Mouse (Mus musculus) cerebellum, postnatal 36 days (tissue): ENCODE measurements around the gene Asic2.

Source experiments
- DNase-seq, 2 experiments: peaks; one replicate each; pipeline ENCODE4 v3.0.0; 2021 to 2022; ENCODE audit warnings: mixed read lengths in 2 of 2

Gene Asic2

GRCm38 (mm10) chr11:81948021-81948420, 20.2 kb downstream of the Asic2 start:
- DNase-seq: no peak

DNA sequence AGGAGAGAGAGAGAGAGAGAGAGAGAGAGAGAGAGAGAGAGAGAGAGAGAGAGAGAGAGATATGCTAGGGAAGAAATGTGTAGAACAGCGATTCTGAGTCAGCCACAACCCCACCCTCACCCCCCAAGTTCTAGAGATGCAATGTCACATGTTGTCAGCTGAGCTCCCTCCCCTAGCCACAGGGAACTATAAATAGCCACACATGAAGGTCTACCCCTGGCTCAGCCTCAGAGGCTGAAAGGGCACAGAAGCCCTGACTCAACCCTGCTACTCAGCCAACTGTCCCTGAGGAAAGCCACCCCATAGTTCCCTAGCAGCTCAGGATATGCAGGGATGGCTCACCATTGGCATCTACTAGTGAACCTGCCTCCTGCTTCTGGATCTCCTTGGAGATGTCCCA, 26.1 kb downstream of the Asic2 start:
- no peak for DNase-seq

- peak; percentile 3 to 4 for DNase-seq
Measured at GRCm38 (mm10) chr11:81940988-81941387, 27.3 kb downstream of the Asic2 start.

DNA sequence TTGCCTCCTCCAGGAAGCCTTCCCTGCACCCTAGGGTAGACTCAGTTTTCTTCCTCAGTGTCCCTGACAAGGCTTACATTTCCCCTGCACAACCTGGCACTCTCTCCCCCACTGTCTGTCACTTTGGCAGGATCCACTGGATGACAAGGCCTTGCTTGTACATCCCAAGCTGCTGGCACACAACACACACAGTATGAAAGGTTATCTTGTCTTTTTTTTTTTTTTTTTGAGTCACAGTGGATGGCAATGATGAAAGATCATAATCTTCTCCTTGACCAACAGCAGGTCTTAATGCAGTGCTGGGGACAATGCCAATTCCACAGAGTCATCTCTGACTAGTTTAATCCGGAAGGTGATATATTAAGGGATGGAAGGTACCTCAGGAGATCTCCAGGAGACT, 30.7 kb downstream of the Asic2 start:
- no peak for DNase-seq

DNA sequence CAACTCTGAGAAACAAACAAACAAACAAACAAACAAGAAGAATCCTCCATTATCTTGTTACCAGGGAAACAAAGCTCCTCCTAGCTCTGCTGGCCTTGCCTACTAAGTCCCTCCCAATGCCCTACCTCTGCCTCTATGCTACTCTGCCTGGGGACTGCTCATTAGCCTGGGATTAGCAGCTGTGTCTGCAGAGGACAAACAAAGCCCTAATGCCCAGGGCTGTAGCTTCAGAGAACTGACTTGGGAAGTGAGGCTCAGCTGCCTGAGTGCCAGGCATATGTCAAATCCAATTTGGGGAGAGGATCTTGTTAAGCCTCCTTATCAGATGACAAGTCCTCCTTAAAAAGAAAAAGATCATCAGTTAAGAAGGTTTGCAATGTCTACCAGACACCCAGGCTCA, 41.9 kb downstream of the Asic2 start:
- no peak for DNase-seq

DNA sequence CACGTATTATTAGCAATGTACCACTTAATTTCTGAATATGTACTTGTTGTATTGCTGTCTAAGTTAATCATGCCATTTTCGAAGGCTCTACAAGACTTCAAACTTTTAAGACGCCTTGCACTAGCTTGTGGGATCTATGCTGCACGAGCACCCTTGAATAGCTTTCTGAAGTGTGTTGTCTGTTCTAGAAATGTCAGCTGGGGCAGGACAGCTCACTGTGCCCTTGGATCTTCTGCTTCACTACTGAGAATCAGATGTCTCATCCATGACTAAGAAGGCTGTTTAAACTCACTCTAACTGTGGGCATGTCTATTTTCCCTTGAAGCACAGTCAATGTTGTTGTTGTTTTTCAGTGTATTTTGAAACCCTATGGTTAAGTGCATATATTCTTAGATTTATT, 44.6 kb downstream of the Asic2 start:
- no peak for DNase-seq

GRCm38 (mm10) chr11:81923096-81923495, 45.2 kb downstream of the Asic2 start:
- DNase-seq: no peak

DNA sequence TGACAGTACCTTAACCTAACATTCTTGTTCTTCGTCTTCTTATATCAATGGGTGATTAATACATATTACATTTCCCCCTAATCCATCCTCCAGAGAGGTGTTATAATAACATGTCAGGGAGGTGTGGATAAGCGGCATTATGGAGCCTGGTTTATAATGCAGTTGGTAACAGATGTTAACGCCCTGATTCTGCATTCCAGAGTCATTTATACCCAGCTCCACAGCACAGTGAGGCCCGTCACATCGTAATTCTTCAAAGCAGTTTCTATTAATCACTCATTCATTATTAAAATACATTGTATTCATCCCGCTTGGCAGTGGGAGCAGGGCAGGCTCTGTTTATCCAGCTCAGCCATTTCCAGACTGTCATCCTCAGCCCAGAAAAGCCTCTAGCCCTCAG, 52.8 kb downstream of the Asic2 start:
- DNase-seq: no peak

DNA sequence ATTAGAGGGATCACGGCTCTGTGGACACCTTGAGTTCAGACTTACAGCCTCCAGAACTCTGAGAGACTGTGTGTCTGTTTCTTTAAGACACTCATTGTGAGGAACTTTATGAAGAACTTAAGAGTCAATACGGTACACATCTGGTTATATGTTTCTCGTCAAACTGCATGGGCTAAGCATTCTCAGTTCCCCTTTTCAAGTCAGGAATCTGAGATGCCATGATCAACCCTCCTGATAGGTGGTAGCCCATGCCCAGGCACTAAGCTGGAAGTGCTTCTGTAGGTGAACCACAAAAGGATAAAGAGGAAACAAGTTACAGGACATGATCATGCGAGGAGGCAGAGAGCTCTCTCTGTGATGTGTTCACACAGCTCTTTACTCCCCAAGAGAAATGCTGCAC, 55.2 kb downstream of the Asic2 start:
- DNase-seq: no peak

DNA sequence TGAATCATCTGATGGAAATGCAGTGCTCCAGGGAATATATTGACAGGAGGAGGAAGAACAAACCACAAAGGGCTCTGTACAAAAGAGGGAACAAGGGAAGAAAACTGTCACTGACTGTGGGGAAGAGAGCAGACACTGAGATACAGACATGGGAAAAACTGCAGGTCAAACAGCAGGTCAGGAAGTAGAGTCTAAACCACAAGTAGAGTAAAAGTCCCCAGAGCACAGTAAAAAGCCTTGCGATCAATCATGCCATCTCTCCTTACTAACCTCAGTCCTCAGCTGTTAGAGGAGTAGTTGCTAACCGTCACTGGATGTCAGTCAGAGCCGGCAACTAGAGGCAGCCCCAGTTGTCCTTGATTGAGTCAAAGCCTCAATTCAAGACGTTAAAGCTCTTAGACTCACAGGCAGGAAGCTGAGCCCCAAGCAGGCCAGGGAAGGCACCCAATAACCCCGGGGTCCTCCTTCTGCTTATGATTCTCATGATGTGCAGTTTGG, 58.8 kb downstream of the Asic2 start:
- DNase-seq: no peak

DNA sequence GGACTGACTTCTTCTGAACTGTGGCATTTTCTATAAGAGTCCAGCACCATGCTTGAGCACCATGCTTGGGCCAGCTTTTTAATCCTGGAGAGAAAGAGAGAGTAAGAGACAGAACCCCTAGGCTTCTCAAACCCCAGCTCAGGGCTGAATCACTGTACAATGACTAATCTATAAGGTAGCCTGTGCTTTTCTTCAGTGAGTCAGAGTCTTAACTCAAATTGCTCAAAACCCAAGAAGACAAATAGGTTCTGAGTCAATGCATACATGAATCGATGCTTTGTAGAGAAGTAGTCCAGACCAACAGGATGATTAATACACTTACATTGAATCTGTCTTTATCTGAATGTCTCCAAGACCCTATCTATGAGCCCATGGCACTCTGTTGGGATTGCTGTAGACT, 59.5 kb downstream of the Asic2 start:
- no peak for DNase-seq

DNA sequence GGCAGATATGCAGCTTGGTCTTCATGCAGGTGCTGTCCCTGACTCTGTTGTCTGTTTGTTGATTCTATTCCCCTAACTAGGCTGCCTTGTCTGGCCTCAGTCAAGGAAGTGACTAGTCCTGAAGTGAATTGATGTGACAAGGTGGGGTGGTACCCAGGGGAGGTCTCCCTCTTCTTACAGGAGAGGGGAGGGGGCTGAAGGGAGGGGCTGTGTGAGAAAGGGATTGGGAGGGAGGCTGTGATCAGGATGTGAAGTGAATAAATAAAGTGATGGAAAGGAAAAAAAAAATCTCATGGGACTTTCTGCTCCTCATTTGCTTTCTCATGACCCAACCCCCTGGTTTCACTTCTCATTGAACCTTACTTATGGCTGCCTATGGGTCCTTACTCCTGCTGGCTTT, 65.9 kb downstream of the Asic2 start:
- no peak for DNase-seq

- DNase-seq: no peak
Measured at GRCm38 (mm10) chr11:81897547-81898354, 70.5 kb downstream of the Asic2 start.

GRCm38 (mm10) chr11:81896511-81896910, 71.7 kb downstream of the Asic2 start:
- no peak for DNase-seq

DNA sequence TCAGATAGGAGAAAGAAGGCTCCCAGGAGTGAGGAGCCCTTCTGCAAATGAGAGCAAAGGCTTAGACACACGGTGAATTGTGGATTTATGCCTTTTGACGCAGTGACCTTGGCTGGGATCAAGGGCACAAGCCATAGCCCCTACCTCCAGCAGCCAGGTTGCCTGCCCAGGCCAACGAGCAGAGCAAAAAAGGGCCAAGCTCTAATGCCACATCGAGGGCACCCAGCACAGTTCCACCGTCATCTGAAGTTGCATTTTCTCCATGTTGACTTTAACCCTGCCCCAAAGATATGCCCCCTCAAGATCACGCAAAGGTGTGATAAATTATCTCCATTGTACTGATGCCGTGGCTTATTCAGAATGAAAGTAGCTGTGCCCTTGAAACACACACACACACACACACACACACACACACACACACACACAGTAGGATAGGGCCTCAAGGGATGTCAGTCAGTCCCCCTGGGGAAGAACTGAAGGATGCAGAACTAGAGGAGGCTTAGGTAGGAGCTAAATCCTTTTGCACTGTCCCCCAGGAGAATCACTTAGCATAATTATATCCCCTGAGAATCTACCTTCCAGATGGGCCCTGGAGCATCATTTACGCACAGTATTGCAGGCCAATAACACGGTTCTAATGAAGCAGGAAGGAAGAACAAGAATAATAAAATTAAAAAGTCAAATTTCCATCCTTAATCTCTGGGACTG, 96.6 kb downstream of the Asic2 start:
- no peak for DNase-seq

DNA sequence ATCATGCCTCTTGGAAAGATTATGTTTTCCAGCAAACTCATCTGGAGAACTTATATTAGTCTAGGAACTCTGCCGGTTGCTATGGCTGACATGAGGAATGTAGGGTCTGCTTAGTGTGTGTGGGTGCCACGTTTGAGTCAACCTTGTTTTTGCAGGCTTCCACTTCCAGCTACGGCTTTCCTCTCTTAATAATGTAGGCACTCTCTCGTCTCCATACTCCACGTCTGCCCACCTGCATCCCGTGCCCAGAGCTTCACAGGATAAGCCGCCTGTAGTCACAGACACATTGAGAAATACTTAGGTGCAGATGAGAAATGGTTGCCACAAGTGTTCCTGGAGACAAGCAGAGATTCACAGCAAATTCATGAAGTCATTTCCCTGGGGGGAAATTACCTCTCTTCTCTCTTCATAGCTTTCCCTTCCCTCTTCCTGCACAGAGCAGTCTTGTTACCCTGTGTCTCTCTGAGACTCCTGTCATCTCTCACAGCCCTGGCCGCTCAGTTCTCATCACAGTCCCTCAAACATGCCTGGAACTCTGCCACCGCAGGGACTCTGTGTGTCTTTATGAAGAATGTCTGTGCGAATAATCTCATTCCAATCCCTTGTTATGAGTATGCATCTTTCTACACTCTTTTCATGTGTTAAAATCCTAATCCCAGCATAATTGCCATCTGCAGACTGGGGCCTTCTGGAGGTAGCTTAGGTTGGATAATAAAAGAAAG, 102.4 kb downstream of the Asic2 start:
- DNase-seq: no peak

DNA sequence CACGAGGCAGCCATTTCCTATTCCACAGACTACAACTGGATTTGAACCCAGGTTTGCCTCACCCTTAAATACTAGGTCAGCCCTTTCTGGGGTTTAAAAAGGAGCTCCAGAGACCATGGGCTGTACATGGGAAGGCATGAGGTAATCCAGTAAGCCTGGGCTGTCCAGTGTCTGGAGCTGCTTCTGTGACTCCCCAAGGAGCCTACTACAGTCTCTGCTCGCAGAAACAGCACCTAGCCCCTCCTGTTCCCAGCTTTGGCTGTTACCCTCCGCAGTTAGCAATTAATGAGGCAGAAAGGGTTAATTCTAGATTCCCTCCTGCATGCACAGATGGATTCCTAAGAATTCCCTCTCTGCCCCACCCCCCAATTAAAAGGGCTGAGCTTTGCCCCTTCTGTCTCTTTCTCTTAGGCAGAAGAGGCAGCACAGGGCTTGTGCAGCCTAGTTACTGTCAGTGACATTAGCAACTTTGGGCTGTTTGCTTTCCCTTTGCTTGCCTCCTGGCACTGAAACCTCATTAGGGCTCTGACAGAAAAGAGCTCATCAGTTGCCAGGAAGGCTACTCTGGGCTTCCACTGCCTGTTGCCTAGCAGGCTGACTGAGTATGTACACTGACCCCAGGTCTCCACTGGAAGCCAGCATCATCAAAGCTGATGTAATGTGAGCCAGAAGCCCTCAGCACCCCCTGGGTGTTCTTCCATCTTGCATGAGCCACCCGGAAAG, 107.8 kb downstream of the Asic2 start, which contains the start of gene 5530401A14Rik:
5530401A14Rik (plus strand) TSS at position 424 of the 723 bp plus-strand sequence.
- peak in 1 of 2 experiments; percentile 3 for DNase-seq

GRCm38 (mm10) chr11:81847773-81848490, 120.3 kb downstream of the Asic2 start:
- DNase-seq: no peak

DNA sequence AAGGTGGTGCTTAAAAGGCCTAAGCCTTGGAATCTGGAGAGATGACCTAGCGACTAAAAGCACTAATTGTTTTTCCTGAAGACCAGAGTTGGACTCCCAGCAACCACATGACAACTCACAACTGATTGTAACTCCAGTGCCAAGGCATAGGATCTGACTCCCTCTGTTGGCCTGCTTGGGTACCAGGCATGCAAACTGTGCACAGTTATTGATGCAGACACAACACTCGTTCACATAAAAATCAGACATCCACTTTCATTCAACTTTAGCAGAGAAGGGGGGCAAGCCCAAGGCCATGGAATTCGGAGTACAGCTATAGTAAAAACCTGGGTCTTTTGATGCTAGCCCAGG, 122.6 kb downstream of the Asic2 start:
- no peak for DNase-seq

GRCm38 (mm10) chr11:81845010-81845685, 123.1 kb downstream of the Asic2 start:
- peak; percentile 17 to 23 for DNase-seq

- no peak for DNase-seq
Measured at GRCm38 (mm10) chr11:81841001-81841400, 127.3 kb downstream of the Asic2 start.

DNA sequence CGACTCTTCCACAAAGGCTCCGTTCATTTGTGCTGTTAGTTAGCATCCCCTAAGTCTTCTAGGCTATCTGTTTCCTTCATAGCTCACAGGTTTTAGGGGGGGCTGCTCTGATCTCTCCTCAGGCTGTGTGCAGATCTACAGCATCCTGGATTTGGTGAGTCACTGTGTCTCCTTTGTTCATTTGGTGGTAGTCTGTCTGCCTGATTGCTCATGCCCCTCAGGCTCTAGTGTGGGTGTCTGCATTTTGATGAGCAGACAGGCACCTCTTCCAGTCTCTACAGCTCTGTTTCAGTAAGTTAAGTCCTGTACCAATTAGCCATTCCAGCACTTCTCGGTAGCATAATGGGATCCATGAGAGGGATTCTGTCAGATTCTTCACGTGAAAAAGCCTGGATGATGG, 129.8 kb downstream of the Asic2 start:
- DNase-seq: no peak
